Mouse (Mus musculus): ENCODE data around the gene Man1c1. TPM values are rescaled to one million over a fixed set of nuclear protein-coding genes. Genes with fewer than 3 reads are reported as not detected.

Gene Man1c1
- polyA plus RNA-seq, 1 experiment from 2014 or later, result 1.9 TPM

- Histone ChIP-seq H3K4me2 (ENCODE audit: low read length) (no peak overlapping the region), H3K27ac (ENCODE audit: low read depth, low read length) (0 out of 2 replicates have a peak overlapping the region, but pooled peaks have one; percentile 9), H3K9me3 (replicated peaks; ENCODE audit: control insufficient read depth, low read length) (no peaks in the 10 kb centered on the region), H3K27me3 (replicated peaks; ENCODE audit: control insufficient read depth, insufficient read depth, low read length) (no peaks in the 10 kb centered on the region), H3K9ac (ENCODE audit: low read length) (no peak overlapping the region), H3K4me3 (ENCODE audit: low read depth, low read length) (no peak overlapping the region), H3K4me1 (ENCODE audit: control insufficient read depth, insufficient read depth, low read length) (peaks cover 7% of the 10 kb centered on the region), H3K36me3 (ENCODE audit: control insufficient read depth, insufficient read depth, low read length) (peaks cover 52% of the 10 kb centered on the region)
- WGBS, result 70% methylated on average over 10 of the region's 10 CpGs
- ATAC-seq (no peak), DNase-seq (ENCODE audit: low spot score) (peak; percentile 43)
These were observed 165.0 kb downstream of the Man1c1 start for GRCm38 (mm10) chr4:134538997-134539580.

GRCm38 (mm10) chr4:134535787-134536151, 168.3 kb downstream of the Man1c1 start:
- DNase-seq (ENCODE audit: low spot score), result peak; percentile 22
- H3K27ac ChIP-seq (ENCODE audit: low read depth, low read length), result no peak overlapping the region; the same call in 1 of the 2 replicates
- WGBS, result 7% methylated on average over 8 of the region's 8 CpGs
- peak; percentile 22; the same call in 1 of the 2 replicates for ATAC-seq
- H3K9me3 ChIP-seq (replicated peaks; ENCODE audit: control insufficient read depth, low read length), result no peaks in the 10 kb centered on the region
- H3K4me2 ChIP-seq (ENCODE audit: low read length), result peak overlapping the region; percentile 97
- peaks cover 31% of the 10 kb centered on the region for H3K36me3 ChIP-seq (ENCODE audit: control insufficient read depth, insufficient read depth, low read length)
- H3K4me3 ChIP-seq (ENCODE audit: low read depth, low read length), result peak overlapping the region; percentile 90
- peak overlapping the region; percentile 56 for H3K9ac ChIP-seq (ENCODE audit: low read length)
- H3K4me1 ChIP-seq (ENCODE audit: control insufficient read depth, insufficient read depth, low read length), result peaks cover 14% of the 10 kb centered on the region
- H3K27me3 ChIP-seq (replicated peaks; ENCODE audit: control insufficient read depth, insufficient read depth, low read length), result no peaks in the 10 kb centered on the region

DNA sequence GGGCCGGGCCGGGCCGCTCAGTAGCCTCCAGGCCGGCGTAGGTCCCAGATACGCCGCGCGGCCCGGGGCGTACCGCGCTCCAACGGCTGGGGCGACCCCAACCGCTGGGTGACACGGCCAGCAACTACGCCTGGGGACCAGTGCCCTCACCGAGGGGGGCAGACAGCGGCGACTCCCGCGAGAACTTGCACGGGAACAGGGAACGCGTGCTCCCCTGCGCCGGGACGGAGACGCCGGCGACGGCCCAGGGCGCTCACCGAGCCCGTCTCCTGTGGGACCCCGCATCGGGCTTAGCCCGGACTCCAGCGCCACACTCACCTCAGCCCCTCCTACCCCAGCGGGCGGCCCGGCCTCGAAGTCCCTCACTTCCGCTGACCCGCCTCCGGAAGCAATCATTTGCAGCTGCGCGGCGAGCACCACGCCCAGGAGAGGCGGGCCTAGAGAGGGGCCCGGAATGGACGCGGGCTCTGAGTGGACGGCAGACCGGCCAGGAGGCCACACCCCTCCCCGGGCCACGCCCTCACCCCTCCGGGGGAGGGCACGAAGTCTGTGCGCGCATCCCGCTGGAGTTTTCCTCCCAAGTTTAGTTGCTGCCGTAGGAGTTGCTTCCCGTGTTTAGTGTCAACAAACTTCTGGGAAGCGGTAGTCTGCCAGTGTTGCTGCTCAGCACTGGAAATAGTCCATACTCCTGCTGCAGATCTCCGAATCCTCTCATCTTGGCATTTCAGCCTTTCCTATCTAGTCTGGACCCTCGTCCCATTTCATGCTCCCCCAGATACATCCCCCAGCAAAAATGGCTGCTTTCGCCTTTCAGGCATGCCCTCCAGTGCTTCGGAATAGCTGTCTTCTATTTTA, 168.9 kb downstream of the Man1c1 start, which contains the start of gene Mtfr1l:
Gene Mtfr1l (minus strand): TSS at position 456 of the 855 bp plus-strand sequence.
- H3K27me3 ChIP-seq (replicated peaks; ENCODE audit: control insufficient read depth, insufficient read depth, low read length), result no peaks in the 10 kb centered on the region
- peak; percentile 97 for DNase-seq (ENCODE audit: low spot score)
- peak within 1 kb of the TSS; percentile 82 for H3K9ac ChIP-seq (ENCODE audit: low read length)
- H3K9me3 ChIP-seq (replicated peaks; ENCODE audit: control insufficient read depth, low read length), result no peaks in the 10 kb centered on the region
- WGBS, result under 1% methylated on average over 67 of the region's 71 CpGs
- peak within 1 kb of the TSS; percentile 90 for H3K4me3 ChIP-seq (ENCODE audit: low read depth, low read length)
- H3K36me3 ChIP-seq (ENCODE audit: control insufficient read depth, insufficient read depth, low read length), result peaks cover 31% of the 10 kb centered on the region
- H3K4me2 ChIP-seq (ENCODE audit: low read length), result peak within 1 kb of the TSS; percentile 97
- peak; percentile 98 for ATAC-seq
- H3K27ac ChIP-seq (ENCODE audit: low read depth, low read length), result peak within 1 kb of the TSS; percentile 76
- peaks cover 14% of the 10 kb centered on the region for H3K4me1 ChIP-seq (ENCODE audit: control insufficient read depth, insufficient read depth, low read length)

DNA sequence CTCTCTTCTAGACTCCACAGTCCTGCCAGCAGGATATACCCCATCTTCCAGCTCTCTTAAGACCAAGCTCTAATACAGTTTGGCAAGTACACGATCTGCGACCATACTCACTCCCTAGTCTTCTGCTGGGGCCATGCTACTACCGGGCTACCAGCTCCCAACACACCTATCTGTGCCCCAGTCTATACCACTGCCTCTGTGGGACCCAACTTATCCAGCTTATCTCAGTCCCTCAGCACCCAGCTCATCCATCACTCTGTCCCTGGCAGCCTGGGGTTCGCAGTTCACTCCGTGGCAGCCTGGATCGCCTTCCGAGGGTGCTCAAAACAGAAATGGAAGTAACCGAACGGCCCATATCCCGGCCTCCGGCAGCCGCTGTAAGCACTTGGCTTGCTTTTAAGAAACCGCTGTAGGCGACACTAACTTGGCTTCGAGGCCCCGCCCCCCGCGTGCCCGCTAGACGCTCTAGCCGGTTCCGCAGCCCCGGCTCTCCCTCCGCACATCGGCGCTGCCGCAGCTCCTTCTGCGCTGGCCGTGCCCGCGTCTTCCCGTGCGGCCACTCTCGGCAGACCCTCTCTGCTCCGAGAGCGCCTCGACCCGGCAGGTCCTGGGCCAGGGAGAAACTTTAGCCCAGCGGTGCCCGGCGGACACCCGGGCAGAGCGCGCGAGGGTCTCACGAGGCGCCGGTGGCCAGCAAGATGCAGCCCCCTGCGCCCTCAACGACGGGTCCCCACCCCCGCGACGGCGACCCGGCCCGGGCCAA, 169.8 kb downstream of the Man1c1 start:
- Histone ChIP-seq H3K36me3 (ENCODE audit: control insufficient read depth, insufficient read depth, low read length) (peaks cover 31% of the 10 kb centered on the region), H3K4me2 (ENCODE audit: low read length) (peak overlapping the region; percentile 97), H3K4me3 (ENCODE audit: low read depth, low read length) (peak overlapping the region; percentile 90), H3K27ac (ENCODE audit: low read depth, low read length) (peak overlapping the region; percentile 76), H3K9me3 (replicated peaks; ENCODE audit: control insufficient read depth, low read length) (no peaks in the 10 kb centered on the region), H3K27me3 (replicated peaks; ENCODE audit: control insufficient read depth, insufficient read depth, low read length) (no peaks in the 10 kb centered on the region), H3K4me1 (ENCODE audit: control insufficient read depth, insufficient read depth, low read length) (peaks cover 14% of the 10 kb centered on the region), H3K9ac (ENCODE audit: low read length) (peak overlapping the region; percentile 82)
- ATAC-seq (peak; percentile 15), DNase-seq (ENCODE audit: low spot score) (peak; percentile 70)
- 1% methylated on average over 49 of the region's 57 CpGs for WGBS

GRCm38 (mm10) chr4:134533421-134533820, 170.7 kb downstream of the Man1c1 start:
- Histone ChIP-seq H3K27me3 (replicated peaks; ENCODE audit: control insufficient read depth, insufficient read depth, low read length) (no peaks in the 10 kb centered on the region), H3K9me3 (replicated peaks; ENCODE audit: control insufficient read depth, low read length) (no peaks in the 10 kb centered on the region), H3K9ac (ENCODE audit: low read length) (0 out of 2 replicates have a peak overlapping the region, but pooled peaks have one; percentile 35), H3K4me3 (ENCODE audit: low read depth, low read length) (peak overlapping the region; percentile 90; the same call in 1 of the 2 replicates), H3K4me2 (ENCODE audit: low read length) (peak overlapping the region; percentile 97), H3K27ac (ENCODE audit: low read depth, low read length) (no peak overlapping the region), H3K36me3 (ENCODE audit: control insufficient read depth, insufficient read depth, low read length) (peaks cover 31% of the 10 kb centered on the region), H3K4me1 (ENCODE audit: control insufficient read depth, insufficient read depth, low read length) (peaks cover 14% of the 10 kb centered on the region)
- WGBS, result 82% methylated on average over 4 of the region's 4 CpGs
- DNase-seq (ENCODE audit: low spot score) (no peak), ATAC-seq (no peak)

- H3K9me3 ChIP-seq (replicated peaks; ENCODE audit: control insufficient read depth, low read length), result no peaks in the 10 kb centered on the region
- no peak for ATAC-seq
- H3K27ac ChIP-seq (ENCODE audit: low read depth, low read length), result no peak overlapping the region
- peaks cover 32% of the 10 kb centered on the region for H3K36me3 ChIP-seq (ENCODE audit: control insufficient read depth, insufficient read depth, low read length)
- H3K4me2 ChIP-seq (ENCODE audit: low read length), result no peak overlapping the region
- no peak overlapping the region for H3K9ac ChIP-seq (ENCODE audit: low read length)
- peaks cover 14% of the 10 kb centered on the region for H3K4me1 ChIP-seq (ENCODE audit: control insufficient read depth, insufficient read depth, low read length)
- H3K4me3 ChIP-seq (ENCODE audit: low read depth, low read length), result no peak overlapping the region
- H3K27me3 ChIP-seq (replicated peaks; ENCODE audit: control insufficient read depth, insufficient read depth, low read length), result no peaks in the 10 kb centered on the region
- no peak for DNase-seq (ENCODE audit: low spot score)
- 90% methylated on average over 4 of the region's 4 CpGs for WGBS
These were observed 171.2 kb downstream of the Man1c1 start for GRCm38 (mm10) chr4:134532928-134533327.

DNA sequence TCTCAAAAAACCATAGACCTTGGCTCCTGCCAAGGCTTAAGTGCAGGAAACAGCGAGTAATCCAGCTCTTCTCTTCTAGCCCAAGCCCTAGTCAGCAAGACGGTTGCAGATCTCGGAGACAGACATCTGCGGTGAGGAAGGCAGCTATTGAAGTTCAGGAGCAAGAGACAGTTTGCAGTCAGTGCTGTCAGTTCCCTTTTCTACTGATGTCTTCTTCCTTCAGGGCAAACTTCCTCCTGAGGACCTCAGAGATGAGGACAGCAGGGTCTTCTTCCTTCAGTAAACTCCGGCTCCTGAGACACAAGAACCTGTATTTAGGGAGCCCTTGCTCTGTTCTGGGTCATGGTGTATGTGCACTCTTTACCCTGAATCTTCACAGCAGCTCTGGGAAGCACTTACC, 177.9 kb downstream of the Man1c1 start:
- no peak overlapping the region for H3K4me3 ChIP-seq (ENCODE audit: low read depth, low read length)
- H3K27me3 ChIP-seq (replicated peaks; ENCODE audit: control insufficient read depth, insufficient read depth, low read length), result no peaks in the 10 kb centered on the region
- ATAC-seq (no peak), DNase-seq (ENCODE audit: low spot score) (no peak)
- peaks cover 80% of the 10 kb centered on the region for H3K36me3 ChIP-seq (ENCODE audit: control insufficient read depth, insufficient read depth, low read length)
- 40% methylated on average over 5 of the region's 5 CpGs for WGBS
- H3K9me3 ChIP-seq (replicated peaks; ENCODE audit: control insufficient read depth, low read length), result no peaks in the 10 kb centered on the region
- H3K4me2 ChIP-seq (ENCODE audit: low read length), result no peak overlapping the region
- H3K9ac ChIP-seq (ENCODE audit: low read length), result no peak overlapping the region
- no peak overlapping the region for H3K27ac ChIP-seq (ENCODE audit: low read depth, low read length)
- no peaks in the 10 kb centered on the region for H3K4me1 ChIP-seq (ENCODE audit: control insufficient read depth, insufficient read depth, low read length)

GRCm38 (mm10) chr4:134525806-134526205, 178.3 kb downstream of the Man1c1 start:
- Histone ChIP-seq H3K27me3 (replicated peaks; ENCODE audit: control insufficient read depth, insufficient read depth, low read length) (no peaks in the 10 kb centered on the region), H3K4me1 (ENCODE audit: control insufficient read depth, insufficient read depth, low read length) (no peaks in the 10 kb centered on the region), H3K9me3 (replicated peaks; ENCODE audit: control insufficient read depth, low read length) (no peaks in the 10 kb centered on the region), H3K4me3 (ENCODE audit: low read depth, low read length) (no peak overlapping the region), H3K36me3 (ENCODE audit: control insufficient read depth, insufficient read depth, low read length) (peaks cover 76% of the 10 kb centered on the region), H3K9ac (ENCODE audit: low read length) (no peak overlapping the region), H3K27ac (ENCODE audit: low read depth, low read length) (no peak overlapping the region), H3K4me2 (ENCODE audit: low read length) (no peak overlapping the region)
- DNase-seq (ENCODE audit: low spot score) (no peak), ATAC-seq (no peak)
- WGBS, result 18% methylated on average over 5 of the region's 5 CpGs
